ENCODE assay signal across 9 mouse cellular contexts in the genomic region with DNA sequence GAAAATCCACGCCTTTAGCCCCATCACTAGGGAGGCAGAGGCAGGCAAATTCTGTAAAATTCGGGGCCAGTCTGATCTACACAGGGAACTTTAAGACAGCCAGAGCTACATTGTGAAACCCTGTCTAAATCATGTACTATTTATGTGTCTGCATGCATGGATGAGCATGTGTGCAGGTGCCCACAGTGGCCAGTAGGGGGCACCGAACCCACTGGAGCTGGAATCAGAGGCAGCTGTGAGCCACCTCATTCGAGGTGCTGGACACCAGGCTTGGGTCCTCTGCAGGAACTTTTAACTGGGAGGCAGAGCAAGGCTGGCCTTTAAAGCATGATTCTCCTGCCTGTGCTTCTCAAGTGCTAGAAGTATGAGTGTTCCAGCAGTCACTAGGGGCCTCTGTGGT.
A peak's percentile ranks its signal among the peaks of the same experiment; 100 is the strongest.
DNase-seq lines count a peak whose midpoint lies in the region; TF ChIP-seq lines count a peak whose summit lies in the region.
"Had no signal": no experiment of that assay in that cellular context is flagged by ENCODE, and none has a peak within 500 bp of the region (broad histone marks: within the 10 kb centered on the region; RNA-seq: fewer than 3 reads in every experiment).

No protein-coding gene starts in this region.

- no peaks in the 10 kb centered on the region for H3K9me3 ChIP-seq in ES-E14 (ENCODE audit: control insufficient read depth, insufficient read depth, low read depth, low read length)
- H3K9me3 ChIP-seq in limb, embryonic 10.5 days (replicated peaks): no peaks in the 10 kb centered on the region

- H3K27me3 ChIP-seq in limb, embryonic 10.5 days (ENCODE audit: low read depth, poor library complexity, severe bottlenecking): no peaks in the 10 kb centered on the region

- H3K4me3 ChIP-seq in left cerebral cortex, adult 2 months: no peak overlapping the region
- no peak overlapping the region for H3K4me3 ChIP-seq in ES-E14 (ENCODE audit: insufficient read depth in 1 of 2, low read depth in 1 of 2, low read length in 2 of 2, poor library complexity in 1 of 2, severe bottlenecking in 1 of 2)
- H3K4me3 ChIP-seq in cortical plate, adult 2 months (ENCODE audit: insufficient read depth, low read length): no peak overlapping the region
- no peak overlapping the region for H3K4me3 ChIP-seq in limb, embryonic 10.5 days

- H3K9ac ChIP-seq in ES-E14 (ENCODE audit: insufficient read depth, low read depth, low read length, poor library complexity, severe bottlenecking): no peak overlapping the region

- no peak for TF ChIP-seq POLR2A in cortical plate, adult 2 months (IDR thresholded peaks at IDR 0.05; ENCODE audit: extremely low read depth, insufficient read depth, low read length)

- H3K27ac ChIP-seq in left cerebral cortex, adult 2 months: no peak overlapping the region
- H3K27ac ChIP-seq in ES-E14 (ENCODE audit: insufficient read depth, low read depth, low read length, poor library complexity, severe bottlenecking): no peak overlapping the region
- H3K27ac ChIP-seq in cortical plate, adult 2 months (ENCODE audit: insufficient read depth, low read length): no peak overlapping the region
- no peak overlapping the region for H3K27ac ChIP-seq in limb, embryonic 10.5 days

- H3K4me1 ChIP-seq in ES-E14 (ENCODE audit: control insufficient read depth in 2 of 2, insufficient read depth in 2 of 2, low read length in 2 of 2, poor library complexity in 1 of 2): no peaks in the 10 kb centered on the region
- H3K4me1 ChIP-seq in cortical plate, adult 2 months (ENCODE audit: control insufficient read depth, insufficient read depth, low read length): no peaks in the 10 kb centered on the region; the same call in 1 of the 2 replicates
- peaks cover 19% of the 10 kb centered on the region for H3K4me1 ChIP-seq in limb, embryonic 10.5 days

- in situ Hi-C loops in ES-E14 (cut with MboI; ENCODE audit: low sequenced_read_pairs in 2 of 2, unreplicated experiment in 2 of 2): loop anchor here in 1 of 2 experiments (10.0 kb wide), 1 partner anchor 152 kb away; the partner anchor contains the start of gene Nfil3

- no peaks in the 10 kb centered on the region for H3K36me3 ChIP-seq in ES-E14 (ENCODE audit: control insufficient read depth, insufficient read depth, low read length, poor library complexity, severe bottlenecking)
- H3K36me3 ChIP-seq in limb, embryonic 10.5 days: peaks cover 18% of the 10 kb centered on the region

- no peak for DNase-seq in left cerebral cortex, adult 2 months (ENCODE audit: extremely low spot score in 1 of 2, low spot score in 2 of 2)
- no peak for DNase-seq in left cerebral cortex, adult 18-20 months (ENCODE audit: low spot score in 2 of 2)
- DNase-seq in ES-E14 (ENCODE audit: low read depth, low spot score): no peak
- peak; percentile 46 to 77 for DNase-seq in spleen, postnatal 4 days (ENCODE audit: low spot score in 2 of 2)
- DNase-seq in limb, embryonic 10.5 days (ENCODE audit: low spot score): no peak
- DNase-seq in urinary bladder, postnatal 36 days (ENCODE audit: low spot score in 2 of 2): no peak
- DNase-seq in right cerebral cortex, postnatal 25 days: no peak
- DNase-seq: layer of hippocampus, adult 9-11 months had no signal

- peak; percentile 59 for TF ChIP-seq CTCF in left cerebral cortex, adult 2 months (IDR thresholded peaks at IDR 0.05)
- peak; percentile 21; the same call in 1 of the 2 replicates for TF ChIP-seq CTCF in cortical plate, adult 2 months (IDR thresholded peaks at IDR 0.05; ENCODE audit: extremely low read depth, insufficient read depth, low read length)

- intact Hi-C loops in left cerebral cortex, adult 2 months (cut with DNase I): loop anchor here (10.0 kb wide), 1 partner anchor 262 kb away; no protein-coding TSS in a partner anchor

- 73% methylated on average over 4 of the region's 4 CpGs for WGBS in limb, embryonic 10.5 days

TF ChIP-seq in ES-E14, 5 proteins besides CTCF, POLR2A, EP300 and RAD21:
- TF ChIP-seq ZC3H11A (IDR thresholded peaks at IDR 0.05; ENCODE audit: borderline replicate concordance, low read depth, low read length): peak; percentile 27
- TF ChIP-seq ZNF384 (IDR thresholded peaks at IDR 0.05; ENCODE audit: low read depth, low read length): no peak

Comparison
In these comparisons a context has a peak if more than half of its experiments do, and no peak if none do; other contexts are left out.
1. DNase-seq: peak in spleen, postnatal 4 days (2 of 2); none in left cerebral cortex, adult 2 months (0 of 2), left cerebral cortex, adult 18-20 months (0 of 2), ES-E14 (single experiment), limb, embryonic 10.5 days (single experiment), urinary bladder, postnatal 36 days (0 of 2) and right cerebral cortex, postnatal 25 days (single experiment).